Mouse (Mus musculus): ENCODE results near the gene Stat2.
"Not testable (repeated sequence)": the region's sequence is repeated elsewhere in the genome, so short reads cannot be mapped to it uniquely, and the experiment has no call there.

Gene Stat2

DNA sequence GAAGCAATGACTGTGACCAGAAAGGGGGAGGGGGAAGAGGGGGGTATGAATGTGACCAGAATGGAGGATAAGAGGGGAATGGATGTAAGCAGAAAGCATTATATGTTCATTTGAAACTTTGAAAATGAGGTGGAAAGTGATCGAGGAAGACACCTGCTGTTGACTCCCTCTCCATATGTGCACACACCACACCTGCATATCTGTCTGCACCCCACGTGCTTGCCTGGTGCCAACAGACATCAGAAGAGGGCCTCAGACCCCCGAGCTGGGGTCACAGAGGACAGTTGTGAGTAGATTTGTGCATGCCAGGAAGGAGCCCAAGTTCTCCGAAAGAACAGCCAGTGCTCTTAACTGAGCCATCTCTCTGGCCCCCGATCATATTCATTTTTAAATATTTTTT, 10.4 kb upstream of the Stat2 start:
- DNase-seq: no peak

DNA sequence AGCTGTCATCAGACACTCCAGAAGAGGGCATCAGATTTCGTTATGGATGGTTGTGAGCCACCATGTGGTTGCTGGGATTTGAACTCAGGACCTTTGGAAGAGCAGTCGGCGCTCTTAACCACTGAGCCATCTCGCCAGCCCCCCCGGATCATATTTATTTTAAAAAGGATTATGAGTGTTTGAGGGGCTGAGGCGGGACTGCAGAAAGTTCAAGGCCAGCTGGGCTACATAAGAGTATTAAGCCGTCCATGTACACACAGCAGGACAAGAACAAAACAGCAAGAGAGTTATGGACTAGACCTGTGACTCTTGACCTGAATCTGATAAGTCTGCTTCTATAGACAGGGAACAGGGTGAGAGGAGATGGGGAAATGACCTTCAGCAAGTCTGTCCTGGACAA, 10.0 kb upstream of the Stat2 start:
- not testable (repeated sequence) for DNase-seq

DNA sequence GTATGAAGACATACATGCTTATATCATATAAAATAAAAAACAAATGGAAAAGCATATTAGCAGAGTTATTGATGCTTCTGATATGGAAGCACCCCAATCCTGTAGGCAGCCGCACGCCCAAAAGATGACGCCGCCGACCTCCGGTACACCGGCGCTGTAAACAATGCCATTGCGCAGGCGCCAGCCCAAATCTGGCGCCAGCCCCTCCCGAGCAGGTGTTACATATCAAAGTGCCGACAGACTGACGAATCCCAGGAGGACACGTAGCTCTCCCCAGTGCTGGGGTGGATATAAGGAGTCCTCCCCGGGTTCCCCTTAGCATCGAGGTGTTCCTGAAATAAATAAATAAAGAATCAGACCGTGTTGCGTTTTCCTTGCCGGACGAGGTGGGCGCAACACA, 8.1 kb upstream of the Stat2 start:
- DNase-seq: no peak

DNA sequence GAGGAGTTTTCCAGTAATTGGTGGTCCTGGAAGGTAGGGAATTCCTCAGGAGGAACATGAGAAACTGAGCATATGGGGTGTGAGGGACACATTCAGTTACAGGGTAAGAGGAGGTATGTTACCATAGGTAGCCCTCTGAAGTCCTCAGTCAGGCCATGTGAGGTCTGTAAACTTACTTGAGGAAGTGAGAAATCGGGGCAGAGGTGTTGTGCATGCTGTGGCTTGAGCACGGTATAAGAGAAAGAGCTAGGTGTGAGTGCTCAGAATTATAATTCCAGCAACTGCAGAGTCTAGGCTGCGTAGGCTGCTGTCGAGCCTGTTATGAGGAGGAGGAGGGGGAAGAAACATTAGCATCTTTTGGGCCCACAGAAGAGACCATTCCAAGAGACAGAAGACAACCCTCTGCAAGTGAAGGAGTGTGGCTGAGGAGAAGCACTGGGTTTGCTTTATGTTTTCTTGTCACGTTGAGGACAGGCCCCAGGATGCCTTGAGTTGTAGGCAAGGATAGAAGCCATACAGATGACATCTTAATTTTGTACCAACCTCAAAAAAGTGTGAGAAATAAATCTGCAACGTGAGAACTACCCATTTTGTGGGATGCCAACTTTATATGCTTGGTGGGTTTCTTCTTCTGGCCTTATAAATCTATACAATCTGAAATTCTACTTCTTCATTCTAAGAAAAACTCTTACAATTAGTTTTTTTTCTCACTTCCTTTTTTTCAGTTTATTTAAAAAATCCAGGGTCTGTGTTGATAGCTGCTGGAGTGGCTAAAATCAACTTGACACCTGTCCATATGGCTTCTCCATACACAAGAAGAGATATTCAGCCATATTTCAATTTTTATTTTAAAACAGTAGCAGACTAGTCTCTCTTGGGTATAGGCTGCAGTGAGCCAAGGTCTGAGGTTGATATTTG, 6.7 kb upstream of the Stat2 start:
- DNase-seq: no peak

DNA sequence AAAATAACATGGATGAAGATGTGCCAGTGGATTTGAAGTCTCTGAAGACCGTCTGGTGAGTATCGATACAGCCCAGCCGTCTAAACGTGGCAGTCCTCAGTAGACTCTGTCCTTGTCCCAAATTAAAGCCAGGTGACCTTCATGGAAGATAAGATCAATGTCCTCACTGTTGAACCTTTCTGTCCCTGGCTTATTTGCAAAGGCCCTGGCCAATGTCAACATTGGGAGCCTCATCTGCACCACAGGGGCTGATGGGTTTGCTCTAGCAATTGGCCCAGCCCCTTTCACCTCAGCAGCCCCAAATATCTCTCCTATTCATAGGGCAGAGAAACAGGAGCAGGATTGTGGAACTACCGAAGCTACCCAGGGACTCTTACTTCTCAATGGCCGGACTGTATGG, 2.0 kb upstream of the Stat2 start, which contains the start of gene Apof:
Gene Apof, plus strand, starts transcription at position 301 of the 400 bp plus-strand sequence.
- no peak for DNase-seq

DNA sequence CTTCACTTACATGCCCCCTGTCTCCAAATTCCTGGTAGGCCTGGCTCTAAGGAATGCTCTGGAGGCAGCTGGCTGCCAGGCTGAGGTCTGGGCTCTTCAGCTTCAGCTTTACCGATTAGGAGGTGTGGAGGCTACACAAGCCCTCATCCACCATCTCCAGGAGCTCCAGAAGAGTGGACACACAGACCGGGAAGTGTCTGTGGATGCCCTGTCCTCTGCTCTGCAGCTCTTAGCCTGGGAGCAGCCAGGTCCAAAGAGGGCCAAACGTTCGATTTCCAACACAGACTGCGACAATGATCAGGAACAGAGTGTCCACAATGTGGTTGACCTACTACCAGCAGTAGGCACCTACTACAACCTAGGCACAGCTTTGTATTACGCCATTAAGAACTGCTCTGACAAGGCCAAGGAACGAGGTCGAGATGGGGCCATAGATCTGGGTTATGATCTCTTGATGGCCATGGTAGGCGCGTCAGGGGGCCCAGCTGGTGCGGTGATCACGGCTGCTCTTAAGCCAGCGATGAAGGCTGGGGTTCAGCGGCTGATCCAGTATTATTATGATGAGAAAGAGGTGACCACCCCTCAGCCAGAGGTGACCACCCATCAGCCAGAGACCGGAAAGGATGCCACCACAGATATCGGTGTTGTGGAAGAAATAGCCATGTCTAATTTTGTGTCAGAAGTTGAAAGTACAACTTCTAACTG, 1.0 kb upstream of the Stat2 start:
- DNase-seq: no peak

DNA sequence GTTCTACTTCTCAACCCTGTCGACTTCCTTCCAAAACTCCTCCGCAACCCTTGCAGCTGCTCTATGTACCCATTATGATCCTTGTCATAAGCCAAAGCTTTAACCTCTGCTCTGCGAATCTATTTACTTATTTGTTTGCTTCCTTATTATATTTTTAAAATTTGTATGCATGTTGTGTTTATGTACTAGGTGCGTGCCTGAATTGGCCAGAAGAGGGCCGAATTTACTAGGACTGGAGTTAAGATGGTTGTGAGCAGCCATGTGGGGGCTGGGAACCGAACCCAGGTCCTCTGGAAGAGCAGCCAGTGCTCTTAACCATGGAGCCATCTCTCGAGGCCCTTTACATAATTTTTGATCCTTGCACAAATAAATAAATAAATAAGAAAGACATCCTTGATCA, 507 bp downstream of the Stat2 start:
- no peak for DNase-seq

DNA sequence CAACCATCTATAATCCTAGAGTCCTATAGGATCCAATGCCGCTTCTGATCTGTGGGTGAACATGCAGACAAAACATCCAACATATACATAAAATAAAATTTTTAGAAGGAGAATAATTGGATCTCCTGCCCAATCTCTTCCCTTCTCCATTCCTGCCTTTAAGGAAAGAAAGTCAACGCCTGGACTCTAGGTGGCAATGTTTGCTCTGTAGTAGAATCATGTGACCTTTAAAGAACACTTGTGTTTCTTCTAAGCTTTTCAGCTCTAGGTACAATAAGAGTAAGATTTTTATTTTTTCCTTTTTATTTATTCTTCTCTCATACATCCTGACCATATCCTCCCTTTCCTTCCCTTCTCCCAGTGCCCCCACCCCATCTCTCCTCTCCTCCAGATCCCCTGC, 1.5 kb downstream of the Stat2 start:
- no peak for DNase-seq

DNA sequence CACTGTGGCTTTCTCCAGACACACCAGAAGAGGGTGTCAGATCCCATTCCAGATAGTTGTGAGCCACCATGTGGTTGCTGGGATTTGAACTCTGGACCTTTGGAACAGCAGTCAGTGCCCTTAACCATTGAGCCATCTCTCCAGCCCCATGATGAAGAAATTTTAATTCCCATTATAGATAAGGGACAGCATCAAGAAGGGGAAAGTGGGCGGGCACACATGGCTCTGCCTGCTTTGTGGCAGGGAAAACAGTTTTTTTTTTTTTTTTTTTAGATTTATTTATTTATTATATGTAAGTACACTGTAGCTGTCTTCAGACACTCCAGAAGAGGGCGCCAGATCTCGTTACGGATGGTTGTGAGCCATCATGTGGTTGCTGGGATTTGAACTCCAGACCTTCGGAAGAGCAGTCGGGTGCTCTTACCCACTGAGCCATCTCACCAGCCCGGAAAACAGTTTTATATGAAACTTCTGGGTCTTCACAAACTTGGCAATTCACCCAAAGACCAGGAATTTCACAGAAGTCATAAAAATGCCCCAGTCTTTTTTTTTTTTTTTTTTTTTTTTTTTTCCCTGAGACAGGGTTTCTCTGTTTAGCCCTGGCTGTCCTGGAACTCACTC, 2.6 kb downstream of the Stat2 start:
- DNase-seq: not testable (repeated sequence)

DNA sequence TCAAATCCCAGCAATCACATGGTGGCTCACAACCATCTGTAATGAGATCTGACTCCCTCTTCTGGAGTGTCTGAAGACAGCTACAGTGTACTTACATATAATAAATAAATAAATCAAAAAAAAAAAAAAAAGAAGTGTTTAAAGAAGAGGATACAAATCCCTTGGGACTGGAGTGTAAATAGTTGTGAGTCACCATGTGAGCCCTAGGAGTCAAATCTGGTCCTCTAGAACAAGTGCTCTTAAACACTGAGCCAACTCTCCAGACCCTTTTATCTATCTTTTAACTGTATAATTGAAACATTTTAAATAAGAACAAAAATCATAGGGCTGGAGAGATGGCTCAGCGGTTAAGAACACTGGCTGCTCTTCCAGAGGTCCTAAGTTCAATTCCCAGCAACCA, 5.0 kb downstream of the Stat2 start:
- not testable (repeated sequence) for DNase-seq

DNA sequence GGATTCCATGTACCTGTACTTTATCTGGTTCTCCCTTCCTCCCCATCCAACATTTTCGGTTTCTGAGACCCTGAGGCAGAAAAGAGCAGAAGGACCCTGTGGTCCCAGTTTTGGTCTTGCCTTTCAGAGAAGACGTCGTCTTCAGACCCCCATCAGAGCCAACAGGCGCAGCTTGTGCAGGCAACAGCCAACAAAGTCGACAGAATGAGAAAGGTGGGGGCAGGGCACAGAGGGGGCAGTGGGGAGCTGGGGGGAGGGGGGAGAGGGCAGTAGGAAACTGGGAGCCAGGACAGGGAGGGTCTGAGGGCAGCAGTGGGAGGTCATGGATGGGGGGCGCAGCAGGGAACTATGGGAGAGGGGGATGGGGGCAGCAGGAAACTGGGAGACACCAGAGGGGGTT, 7.8 kb downstream of the Stat2 start:
- no peak for DNase-seq

DNA sequence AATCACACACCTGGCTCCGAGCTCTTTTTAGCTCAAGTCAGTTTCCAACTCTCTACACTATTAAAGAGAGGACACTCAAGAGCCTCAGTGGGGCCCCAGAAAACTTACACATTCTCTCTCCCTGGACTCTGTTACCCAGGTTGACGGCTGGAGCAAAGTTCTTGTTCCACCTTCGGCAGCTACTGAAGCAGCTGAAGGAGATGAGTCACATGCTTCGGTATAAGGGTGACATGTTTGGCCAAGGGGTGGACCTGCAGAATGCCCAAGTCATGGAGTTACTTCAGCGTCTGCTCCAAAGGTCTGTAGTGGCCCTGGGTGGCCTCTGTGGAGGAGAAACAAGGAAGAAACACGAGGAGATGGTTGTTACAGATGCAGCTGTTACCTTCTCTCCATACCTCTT, 10.6 kb downstream of the Stat2 start:
- no peak for DNase-seq

DNA sequence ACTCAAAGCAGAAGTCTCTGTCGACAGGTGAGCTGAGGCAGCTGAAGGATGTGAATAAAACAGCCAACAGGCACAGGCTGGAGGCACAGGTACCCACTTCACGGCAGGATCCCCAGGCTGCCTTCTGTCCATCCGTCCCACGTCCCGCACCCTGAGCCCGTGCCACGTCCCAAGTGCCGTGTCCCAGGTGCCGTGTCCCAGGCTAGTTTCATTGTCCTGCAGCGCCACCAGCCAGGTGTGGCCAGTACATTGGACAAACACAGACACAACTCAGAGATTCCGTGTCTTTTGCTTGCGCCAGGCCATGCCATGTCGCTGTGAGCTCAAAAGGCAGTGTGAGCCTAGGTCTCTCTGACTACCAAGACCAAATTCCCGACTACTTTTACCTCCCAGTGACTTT, 11.3 kb downstream of the Stat2 start:
- no peak for DNase-seq

DNA sequence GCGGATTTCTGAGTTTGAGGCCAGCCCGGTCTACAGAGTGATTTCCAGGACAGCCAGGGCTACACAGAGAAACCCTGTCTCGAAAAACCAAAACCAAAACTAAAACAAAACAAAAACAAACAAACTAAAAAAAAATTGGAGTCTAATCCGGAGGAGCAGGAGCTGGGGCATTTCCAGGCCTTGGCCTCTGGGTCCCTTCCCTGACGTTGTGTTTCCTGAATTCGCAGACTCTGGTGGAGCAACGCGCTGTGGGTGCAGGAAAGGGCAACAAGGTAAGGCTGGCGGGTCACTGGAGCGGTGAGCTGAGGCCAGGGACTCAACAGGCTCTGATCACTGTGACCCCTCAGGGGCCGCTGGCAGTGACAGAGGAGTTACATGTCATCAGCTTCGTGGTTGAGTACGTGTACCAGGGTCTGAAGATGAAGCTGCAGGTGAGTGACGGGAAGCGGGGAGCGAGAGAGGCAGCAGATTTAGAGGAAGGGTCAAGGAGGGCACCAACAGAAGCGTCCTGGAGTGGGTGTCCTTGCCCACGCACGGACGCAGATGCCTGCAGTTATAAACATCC, 12.6 kb downstream of the Stat2 start:
- no peak for DNase-seq

DNA sequence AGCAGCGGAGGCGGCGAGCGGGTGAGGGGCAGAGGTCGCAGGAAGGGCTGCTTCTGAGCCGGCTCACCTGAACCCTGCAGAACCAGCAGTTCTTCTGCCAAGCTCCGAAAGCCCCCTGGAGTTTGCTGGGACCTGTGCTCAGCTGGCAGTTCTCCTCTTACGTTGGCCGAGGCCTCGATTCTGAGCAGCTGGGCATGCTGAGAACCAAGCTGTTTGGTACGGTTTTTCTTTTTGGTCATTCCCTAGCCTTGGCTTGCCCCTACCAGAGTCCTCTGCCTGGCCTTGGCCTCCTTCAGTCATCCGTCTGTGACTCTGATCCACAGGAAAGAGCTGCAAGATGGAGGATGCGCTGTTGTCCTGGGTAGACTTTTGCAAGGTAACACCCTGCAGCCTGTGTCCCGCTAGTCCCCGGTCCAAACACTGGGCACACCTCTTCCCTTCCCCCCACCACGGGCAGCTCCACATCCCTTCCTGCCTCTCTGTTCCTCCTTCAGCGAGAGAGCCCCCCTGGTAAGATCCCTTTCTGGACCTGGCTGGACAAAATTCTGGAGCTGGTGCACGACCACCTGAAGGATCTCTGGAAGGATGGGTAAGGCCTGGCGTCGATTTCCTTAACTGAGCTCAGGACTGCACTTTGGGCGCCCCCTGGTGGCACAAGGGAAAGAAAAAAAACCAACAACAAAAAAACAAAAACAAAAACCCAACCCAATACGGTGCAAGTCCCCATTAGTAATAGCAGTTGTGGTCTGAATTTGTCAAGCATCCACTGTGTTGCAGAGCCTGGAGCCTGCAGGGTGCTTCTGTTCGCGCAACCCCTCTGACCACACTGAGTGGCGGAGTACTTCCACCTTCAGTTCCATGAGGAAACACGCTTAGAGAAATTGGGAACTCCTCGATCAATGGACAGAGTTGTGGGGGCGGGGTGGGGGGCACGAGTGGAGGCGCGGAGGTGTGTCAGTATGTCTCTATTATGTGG, 13.5 kb downstream of the Stat2 start:
- peak; percentile 83 for DNase-seq

DNA sequence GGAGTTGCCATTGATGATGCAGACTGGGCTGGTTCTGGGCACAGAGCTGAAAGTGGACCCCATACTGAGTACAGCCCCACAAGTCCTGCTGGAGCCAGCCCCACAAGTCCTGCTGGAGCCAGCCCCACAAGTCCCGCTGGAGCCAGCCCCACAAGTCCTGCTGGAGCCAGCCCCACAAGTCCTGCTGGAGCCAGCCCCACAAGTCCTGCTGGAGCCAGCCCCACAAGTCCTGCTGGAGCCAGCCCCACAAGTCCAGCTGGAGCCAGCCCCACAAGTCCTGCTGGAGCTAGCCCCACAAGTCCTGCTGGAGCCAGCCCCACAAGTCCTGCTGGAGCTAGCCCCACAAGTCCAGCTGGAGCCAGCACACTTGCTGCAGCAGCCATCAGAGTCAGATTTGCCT, 20.2 kb downstream of the Stat2 start:
- not testable (repeated sequence) for DNase-seq

DNA sequence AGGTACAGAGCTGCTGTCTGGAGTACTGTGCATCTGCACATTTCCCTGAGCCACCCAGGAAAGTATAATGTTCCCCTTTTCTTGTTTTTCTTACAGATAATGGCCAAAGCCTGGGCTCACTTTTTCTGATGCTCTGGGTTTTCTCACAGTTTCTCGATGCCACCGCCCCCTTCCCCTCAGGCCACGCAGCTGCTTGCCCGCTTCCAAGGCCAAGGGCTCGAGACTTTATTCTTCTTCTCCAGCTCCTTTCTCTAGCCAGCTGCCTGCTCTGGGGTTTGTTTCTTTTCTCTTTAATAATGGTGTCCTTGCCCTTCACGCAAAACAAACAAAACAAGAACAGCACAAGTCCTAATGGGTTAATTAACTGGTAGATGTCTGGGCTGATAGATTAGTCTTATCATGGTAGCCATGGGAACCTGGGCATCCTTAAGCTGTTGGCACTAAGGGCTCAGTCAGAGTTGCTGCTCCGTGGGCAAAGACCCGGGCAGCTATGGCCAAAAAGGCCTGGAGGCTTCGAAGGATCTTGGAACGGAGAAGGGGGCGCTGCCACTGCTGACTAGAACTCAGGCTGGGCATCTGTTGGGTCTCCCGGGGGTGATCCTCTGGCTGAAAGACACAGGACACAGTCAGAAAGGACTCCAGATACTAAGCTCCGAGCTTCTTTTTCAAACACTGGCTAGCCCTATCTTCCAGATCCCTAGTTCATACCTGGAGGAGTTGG, 26.2 kb downstream of the Stat2 start:
- DNase-seq: peak; percentile 29

DNA sequence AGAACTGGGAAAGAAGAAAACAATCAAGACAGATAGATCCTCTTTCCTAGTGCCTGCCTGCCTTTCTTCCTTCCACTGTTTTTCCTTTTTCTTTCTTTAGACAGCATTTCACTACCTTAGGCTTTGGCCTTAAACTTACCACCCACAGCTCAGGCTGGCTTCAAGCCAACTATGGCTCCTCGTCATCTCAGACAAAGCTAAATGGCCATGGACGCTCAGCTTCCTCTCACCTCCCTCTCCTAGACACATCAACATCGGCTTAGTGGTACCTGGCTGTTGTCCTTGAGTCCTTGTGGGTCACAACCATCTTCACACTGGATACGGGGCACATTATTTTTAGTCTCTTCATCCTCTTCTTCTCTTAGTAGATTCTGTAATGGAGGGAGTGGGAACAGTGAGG, 26.9 kb downstream of the Stat2 start:
- DNase-seq: no peak

DNA sequence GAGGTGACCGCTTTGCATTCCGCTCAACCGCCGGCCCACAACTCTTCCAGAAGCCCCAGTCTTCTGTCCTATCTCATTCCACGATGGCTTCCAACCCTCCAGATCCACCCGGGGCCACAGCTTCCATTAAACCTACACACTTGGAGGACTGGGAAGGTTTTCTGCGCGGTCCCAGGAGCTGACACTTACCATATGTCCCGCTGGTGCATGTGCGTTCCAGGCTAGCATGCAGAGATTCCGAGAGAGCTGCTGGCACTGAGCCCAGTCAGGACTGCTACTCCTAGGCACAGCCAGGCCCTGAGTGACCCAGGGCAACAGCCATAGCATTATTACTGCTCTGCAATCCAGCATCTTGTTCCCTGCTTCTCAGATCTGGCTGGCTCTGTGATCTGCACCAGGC, 27.3 kb downstream of the Stat2 start:
- peak; percentile 23 for DNase-seq

DNA sequence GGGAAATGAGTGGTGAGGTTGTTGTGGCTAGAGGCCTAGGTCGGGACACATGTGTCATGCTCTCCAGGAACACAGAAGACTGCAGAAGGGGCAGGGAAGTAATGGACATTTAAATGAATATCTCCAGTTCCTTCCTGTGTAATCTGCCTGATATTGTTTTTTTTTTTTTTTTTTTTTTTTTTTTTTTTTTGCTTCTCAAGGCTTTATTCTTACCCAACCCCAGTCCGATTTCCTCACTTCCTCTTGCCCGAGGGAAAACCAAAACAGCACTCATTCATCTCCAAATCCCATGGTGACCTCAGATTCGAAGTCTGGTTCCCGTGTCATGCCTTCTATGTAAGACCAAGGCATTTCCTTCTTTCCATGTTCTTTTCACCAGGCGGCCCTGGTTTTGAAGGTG, 27.9 kb downstream of the Stat2 start:
- no peak for DNase-seq

DNA sequence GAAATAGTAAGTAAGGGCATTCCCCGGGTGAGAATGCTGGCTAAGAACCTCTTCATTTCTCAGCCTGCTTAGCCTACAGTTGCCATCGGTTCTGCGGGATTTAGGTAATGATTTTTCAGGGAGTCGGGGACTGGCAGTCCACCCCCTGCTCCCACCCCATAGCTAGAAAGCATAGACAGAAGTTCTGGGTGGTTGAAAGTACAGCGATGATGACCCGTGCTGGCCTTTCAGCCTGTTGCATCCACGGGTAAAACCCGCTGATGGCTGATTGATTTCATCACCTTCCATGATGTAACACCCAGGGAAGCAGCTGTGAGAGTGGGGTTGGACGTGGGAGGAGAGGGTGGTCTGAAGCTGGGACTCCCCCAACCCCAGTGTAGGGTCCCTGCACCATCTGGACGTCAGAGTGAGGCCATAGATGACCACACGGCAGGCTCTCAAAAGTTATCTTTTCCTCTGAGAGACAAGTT, 28.4 kb downstream of the Stat2 start, which contains the start of gene Il23a:
Gene Il23a, minus strand, starts transcription at position 51 of the 470 bp plus-strand sequence.
- DNase-seq: no peak

All from retina, postnatal 1 day (tissue).